Mouse (Mus musculus) gastrocnemius, postnatal 25 days (tissue): ENCODE measurements around the gene H13. TPM values are rescaled to one million over a fixed set of nuclear protein-coding genes. Genes with fewer than 3 reads are reported as not detected.

Experiments
- DNase-seq: peaks from one replicate; pipeline ENCODE4 v3.0.0; 2022
- total RNA-seq, 2 experiments: library from RNA; stranded (reverse); gene quantifications; 1 replicate in 1 of 2; 2 replicates in 1 of 2; pipeline ENCODE4 v1.2.3; 2021

The H13 gene
- total RNA-seq, 2 experiments from 2014 or later: 29.5 to 38.6 TPM

- DNase-seq: no peak
Observed at GRCm38 (mm10) chr2:152700725-152701124, 31.5 kb downstream of the H13 start.

GRCm38 (mm10) chr2:152703596-152704255, 34.5 kb downstream of the H13 start:
- no peak for DNase-seq

- DNase-seq: no peak
Observed at GRCm38 (mm10) chr2:152704256-152704605, 35.0 kb downstream of the H13 start.

GRCm38 (mm10) chr2:152704811-152705370, 35.6 kb downstream of the H13 start:
- no peak for DNase-seq

- peak; percentile 81 for DNase-seq
Observed at GRCm38 (mm10) chr2:152705993-152706571, 36.8 kb downstream of the H13 start.

GRCm38 (mm10) chr2:152707186-152707585, 37.9 kb downstream of the H13 start:
- no peak for DNase-seq

GRCm38 (mm10) chr2:152707627-152708026, 38.4 kb downstream of the H13 start:
- peak; percentile 92 for DNase-seq

- DNase-seq: no peak
Observed at GRCm38 (mm10) chr2:152709066-152709465, 39.8 kb downstream of the H13 start.

GRCm38 (mm10) chr2:152716241-152716772, 47.0 kb downstream of the H13 start:
- no peak for DNase-seq

- no peak for DNase-seq
Observed at GRCm38 (mm10) chr2:152717652-152718051, 48.4 kb downstream of the H13 start.

- no peak for DNase-seq
Observed at GRCm38 (mm10) chr2:152718076-152718475, 48.8 kb downstream of the H13 start.

GRCm38 (mm10) chr2:152723651-152724331, 54.5 kb downstream of the H13 start:
- DNase-seq: no peak

- DNase-seq: no peak
Observed at GRCm38 (mm10) chr2:152724332-152724723, 55.1 kb downstream of the H13 start.

GRCm38 (mm10) chr2:152725178-152725750, 56.0 kb downstream of the H13 start:
- DNase-seq: no peak

- DNase-seq: no peak
Observed at GRCm38 (mm10) chr2:152726213-152726612, 57.0 kb downstream of the H13 start.

GRCm38 (mm10) chr2:152726751-152727335, 57.6 kb downstream of the H13 start:
- DNase-seq: no peak

- peak; percentile 57 for DNase-seq
Observed at GRCm38 (mm10) chr2:152727795-152728510, 58.7 kb downstream of the H13 start.

GRCm38 (mm10) chr2:152728594-152728993, 59.3 kb downstream of the H13 start:
- no peak for DNase-seq

- no peak for DNase-seq
Observed at GRCm38 (mm10) chr2:152729013-152729635, 59.9 kb downstream of the H13 start.

GRCm38 (mm10) chr2:152729636-152730020, 60.4 kb downstream of the H13 start:
- peak; percentile 74 for DNase-seq

- DNase-seq: no peak
Observed at GRCm38 (mm10) chr2:152733201-152733600, 63.9 kb downstream of the H13 start.
